Mouse (Mus musculus) layer of hippocampus, adult 11-12 months (tissue): ENCODE data around the gene Acat3.
A peak's percentile ranks its signal among the peaks of the same experiment; 100 is the strongest.
"Not testable (repeated sequence)": the region's sequence is repeated elsewhere in the genome, so short reads cannot be mapped to it uniquely, and the experiment has no call there.

Source experiments
- DNase-seq: peaks from one replicate; pipeline ENCODE4 v3.0.0; 2022; ENCODE audit warnings: low spot score

Gene Acat3

GRCm38 (mm10) chr17:12940151-12940805, at the start of gene Acat3:
Acat3 (minus strand) TSS chr17:12940600.
- no peak for DNase-seq

- DNase-seq = not testable (repeated sequence)
These were observed 47.7 kb upstream of the Acat3 start for GRCm38 (mm10) chr17:12988096-12988495.

- DNase-seq = no peak
These were observed 43.6 kb upstream of the Acat3 start for GRCm38 (mm10) chr17:12983988-12984387.

DNA sequence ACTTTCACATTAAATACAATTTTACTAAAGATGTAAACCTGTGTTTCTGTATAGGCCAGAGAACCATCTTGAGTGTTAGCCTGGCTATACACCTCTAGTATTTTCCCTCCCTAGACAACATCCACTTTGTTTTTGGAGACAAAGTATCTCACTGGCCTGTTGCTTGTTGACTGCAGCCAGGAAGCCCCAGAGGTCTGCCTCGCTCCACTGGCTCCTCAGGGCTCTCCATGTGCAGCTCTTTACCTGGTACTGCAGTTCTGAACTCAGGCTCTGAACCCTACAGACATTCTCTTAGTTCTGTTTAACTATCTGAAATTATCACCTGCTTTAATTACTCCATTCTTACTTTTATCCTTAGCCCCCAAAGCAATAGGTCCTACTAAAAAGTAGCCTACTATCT, 38.1 kb upstream of the Acat3 start:
- DNase-seq = no peak

DNA sequence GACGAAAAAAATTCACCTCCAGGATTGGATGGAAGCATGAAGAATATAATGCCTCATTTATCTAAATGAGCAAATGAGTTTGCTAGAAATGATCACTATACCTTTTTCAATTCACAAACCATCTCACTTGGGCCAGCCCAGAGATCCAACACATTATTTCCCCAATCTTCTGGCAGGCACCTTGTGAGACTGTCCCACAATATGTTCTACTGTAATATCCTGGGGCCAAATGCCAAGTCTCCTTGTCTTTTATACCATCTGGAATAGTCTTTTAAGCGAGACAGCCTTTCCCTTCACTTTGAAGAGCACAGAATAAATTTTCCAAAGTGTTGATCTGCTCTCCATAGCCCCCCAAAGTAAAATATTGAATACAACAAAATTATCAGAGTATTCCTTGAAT, 33.5 kb upstream of the Acat3 start:
- DNase-seq = no peak

- no peak for DNase-seq
These were observed 26.8 kb upstream of the Acat3 start for GRCm38 (mm10) chr17:12967173-12967572.

- no peak for DNase-seq
These were observed 23.1 kb upstream of the Acat3 start for GRCm38 (mm10) chr17:12963476-12963875.

GRCm38 (mm10) chr17:12960331-12960873, 20.0 kb upstream of the Acat3 start, which contains the start of gene Acat2:
Acat2 (minus strand) TSS chr17:12960747.
- peak; percentile 94 for DNase-seq

DNA sequence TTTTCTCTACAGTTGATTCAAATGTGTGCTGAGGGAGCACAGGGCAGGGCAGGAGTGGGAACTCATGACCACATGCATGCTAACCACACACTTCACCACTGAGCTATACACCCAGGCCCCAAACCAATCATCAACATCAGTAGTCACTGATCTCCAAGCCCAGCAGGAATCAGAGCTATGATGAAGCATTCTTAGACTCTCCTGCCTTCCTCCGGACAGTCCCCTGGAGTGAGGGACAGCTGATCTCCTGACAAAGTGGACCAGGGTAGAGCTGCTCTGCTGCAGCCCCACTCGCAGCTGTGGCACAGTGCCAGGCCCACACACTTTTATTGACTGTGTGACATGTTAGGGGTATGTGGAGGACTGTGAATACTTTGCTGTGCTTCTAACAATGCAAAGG, 19.0 kb upstream of the Acat3 start:
- not testable (repeated sequence) for DNase-seq

- no peak for DNase-seq
These were observed 16.3 kb upstream of the Acat3 start for GRCm38 (mm10) chr17:12956664-12957063.

DNA sequence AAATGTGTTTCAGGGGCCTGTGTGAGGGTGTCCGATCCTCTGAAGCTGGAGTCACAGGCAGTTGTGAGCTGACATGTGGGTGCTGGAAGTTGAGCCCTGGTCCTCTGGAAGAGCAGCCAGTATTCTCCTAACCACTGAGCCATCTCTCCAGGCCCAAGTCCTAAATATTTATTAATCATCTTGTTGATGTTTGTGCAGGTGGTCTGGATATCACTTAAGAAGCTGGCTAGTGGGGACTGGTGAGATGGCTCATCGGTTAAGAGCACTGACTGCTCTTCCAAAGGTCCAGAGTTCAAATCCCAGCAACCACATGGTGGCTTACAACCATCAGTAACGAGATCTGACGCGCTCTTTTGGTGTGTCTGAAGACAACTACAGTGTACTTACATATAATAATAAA, 9.3 kb upstream of the Acat3 start:
- DNase-seq = no peak

DNA sequence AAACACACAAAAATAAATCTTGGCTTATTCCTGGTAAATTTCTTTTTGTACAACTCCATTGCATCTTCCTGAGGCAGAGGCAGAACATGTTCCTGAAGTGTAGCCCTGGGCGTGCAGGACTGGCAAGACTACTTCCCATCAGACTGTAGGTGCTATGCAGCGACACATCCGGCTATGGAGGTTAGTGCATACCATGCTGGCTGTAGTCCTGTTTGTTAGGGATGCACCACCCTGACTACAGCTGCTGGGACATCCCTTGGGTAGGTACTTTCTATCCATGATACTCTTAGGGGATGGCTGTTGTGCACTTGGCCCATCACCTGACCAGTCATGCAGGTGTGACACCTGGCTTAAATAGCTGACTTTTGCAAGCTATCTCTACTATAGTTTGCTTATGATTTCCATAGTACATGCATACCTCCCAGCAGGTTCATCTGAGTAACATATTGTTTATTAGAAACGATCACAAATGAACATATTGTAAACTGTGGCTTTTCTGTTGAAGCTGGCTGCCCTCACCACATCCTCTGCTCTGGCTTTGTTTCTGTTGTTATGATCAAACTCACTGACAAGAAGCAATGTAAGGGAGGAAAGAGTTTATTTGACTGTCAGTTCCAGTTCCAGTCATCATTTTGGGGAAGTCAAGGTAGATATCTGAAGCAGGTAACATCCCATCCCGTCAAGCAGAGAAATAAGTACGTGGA, 2.2 kb upstream of the Acat3 start:
- no peak for DNase-seq

- no peak for DNase-seq
These were observed 1.3 kb upstream of the Acat3 start for GRCm38 (mm10) chr17:12941543-12942260.

DNA sequence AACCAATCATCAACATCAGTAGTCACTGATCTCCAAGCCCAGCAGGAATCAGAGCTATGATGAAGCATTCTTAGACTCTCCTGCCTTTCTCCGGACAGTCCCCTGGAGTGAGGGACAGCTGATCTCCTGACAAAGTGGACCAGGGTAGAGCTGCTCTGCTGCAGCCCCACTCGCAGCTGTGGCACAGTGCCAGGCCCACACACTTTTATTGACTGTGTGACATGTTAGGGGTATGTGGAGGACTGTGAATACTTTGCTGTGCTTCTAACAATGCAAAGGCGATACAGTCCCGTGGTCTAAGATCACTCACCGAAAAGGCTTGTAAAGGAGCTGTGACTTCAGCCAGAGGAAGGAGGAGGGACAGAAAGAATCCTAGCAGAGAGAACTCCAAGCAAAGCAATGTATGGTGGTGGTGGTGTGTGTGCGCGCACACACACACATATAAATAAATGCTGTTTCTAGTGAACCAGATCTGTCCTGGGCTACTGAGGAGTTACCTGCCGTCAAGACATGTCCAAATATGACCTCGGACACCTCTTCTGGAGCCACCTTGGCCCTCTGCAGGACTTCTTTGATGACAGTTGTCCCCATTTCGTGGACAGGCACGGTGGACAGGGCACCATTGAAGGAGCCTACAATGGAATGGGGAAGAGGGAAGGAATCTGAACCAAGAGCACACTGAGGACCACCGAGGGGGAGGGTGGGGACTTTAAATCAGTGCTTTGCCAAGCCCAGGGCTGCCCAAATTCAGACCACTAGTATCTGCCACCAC, 837 bp downstream of the Acat3 start:
- DNase-seq = not testable (repeated sequence)

DNA sequence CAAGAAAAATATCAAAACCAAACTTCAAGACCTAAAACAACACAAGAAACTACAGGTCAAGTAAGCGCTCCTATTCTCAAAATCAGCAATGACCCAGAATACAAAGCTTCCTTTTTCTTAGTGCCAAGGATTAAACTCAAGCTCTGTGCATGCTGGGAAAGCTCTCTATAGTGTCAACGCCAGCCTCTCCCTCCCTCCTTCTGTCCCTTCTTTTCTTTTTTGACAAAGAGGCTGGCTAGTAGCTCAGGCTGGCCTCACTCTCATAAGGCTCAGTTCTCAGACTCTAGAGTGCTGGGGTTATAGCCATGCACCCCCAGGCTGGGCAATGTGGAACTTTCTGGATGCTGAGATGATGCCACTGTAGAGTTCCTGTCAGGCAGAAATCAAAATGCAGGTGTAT, 2.3 kb downstream of the Acat3 start:
- no peak for DNase-seq

DNA sequence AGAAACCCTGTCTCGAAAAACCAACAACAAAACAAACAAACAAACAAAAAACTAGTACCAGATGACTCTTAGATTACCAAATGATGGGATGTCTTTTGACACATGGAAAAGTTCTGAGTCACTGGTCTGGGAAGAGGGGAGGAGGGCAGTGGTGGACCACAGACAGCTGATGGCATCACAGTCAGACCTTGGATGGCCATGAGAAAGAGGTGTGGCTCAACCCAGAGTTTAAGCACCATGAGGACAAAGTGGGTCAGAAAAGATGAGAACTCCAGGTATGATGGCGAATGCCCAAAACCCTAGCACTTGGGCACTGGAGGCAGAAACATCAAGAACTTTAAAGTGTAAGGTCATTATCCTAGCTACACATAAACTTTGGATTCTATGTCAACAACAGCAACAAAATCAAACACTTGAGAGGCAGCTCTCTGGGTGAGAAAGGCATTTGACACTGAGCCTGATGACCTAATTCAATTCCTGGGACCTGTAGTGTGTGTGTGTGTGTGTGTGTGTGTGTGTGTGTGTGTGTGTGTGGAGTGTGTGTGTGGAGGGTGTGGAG, 2.9 kb downstream of the Acat3 start:
- no peak for DNase-seq

DNA sequence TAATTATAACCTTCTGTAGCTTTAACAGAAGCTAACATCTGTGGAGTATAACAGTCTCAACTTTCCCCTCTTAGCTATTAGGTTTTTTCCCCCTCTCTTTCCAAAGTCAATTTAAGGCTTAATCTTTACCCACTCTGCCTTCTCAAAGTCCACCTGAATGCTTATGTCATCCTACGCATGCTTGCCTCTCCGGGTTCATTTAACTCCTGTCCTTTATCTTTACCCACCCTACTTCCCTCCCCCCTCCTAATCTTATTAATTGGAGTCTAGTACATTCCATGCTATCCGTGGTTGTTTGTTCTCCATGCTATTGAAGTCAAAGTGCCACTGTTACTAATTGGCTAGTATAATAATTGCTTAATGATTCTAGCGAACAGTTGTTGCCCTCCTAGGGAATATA, 4.7 kb downstream of the Acat3 start:
- DNase-seq = no peak

DNA sequence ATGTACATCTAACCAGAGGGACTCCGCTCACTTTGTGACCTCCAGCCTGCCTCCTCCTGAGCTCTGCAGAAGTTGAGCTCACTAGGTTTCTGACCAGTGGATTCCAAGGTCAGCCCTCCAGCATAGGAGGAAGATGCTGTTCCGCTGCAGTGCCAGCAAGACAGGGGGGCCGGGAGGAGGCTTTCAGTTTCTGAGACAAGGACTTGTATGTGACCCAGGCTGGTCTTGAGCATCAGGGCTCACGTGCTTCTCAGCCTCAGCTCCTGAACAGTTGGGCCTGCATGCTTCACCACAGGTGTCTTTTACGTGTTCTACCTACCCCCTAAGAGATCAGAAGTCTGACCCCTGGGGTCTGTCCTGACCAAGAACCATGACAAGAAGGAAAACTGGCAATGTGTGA, 8.8 kb downstream of the Acat3 start:
- not testable (repeated sequence) for DNase-seq

DNA sequence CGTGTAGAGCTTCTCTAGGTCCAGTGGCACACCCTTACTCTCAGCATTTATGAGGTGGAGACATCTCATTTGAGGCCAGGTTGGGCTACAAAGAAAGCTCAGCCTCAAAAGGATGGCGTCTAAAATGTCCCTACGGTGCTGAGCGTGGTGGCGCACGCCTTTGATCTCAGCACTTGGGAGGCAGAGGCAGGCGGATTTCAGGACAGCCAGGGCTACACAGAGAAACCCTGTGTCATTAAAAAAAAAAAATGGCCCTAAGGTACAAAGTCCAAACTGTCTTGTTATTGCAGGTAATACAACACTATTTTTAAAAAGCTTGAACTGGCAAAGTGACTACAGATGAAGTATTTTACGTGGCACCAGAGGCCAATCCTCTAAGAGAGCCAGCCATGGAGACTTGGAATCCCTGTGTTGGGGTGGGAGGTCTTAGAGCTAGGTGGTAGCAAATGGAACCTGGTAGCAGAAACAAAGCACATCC, 14.7 kb downstream of the Acat3 start:
- DNase-seq = no peak

- DNase-seq = no peak
These were observed 15.4 kb downstream of the Acat3 start for GRCm38 (mm10) chr17:12925001-12925400.

GRCm38 (mm10) chr17:12921073-12921472, 19.3 kb downstream of the Acat3 start:
- no peak for DNase-seq
